ENCODE assay signal across 8 mouse cellular contexts in genomic region chr3:96104261-96105065, GRCm38 (mm10). TPM values are rescaled to one million over a fixed set of nuclear protein-coding genes. Genes with fewer than 3 reads are reported as not detected.
DNase-seq lines count a peak whose midpoint lies in the region; ATAC-seq and TF ChIP-seq lines count a peak whose summit lies in the region.

Otud7b (plus strand) TSS chr3:96104527.

- H3K9me3 ChIP-seq in ES-E14 (ENCODE audit: control insufficient read depth, insufficient read depth, low read depth, low read length): no peaks in the 10 kb centered on the region
- H3K9me3 ChIP-seq in forebrain, embryonic 16.5 days (ENCODE audit: control insufficient read depth, low read length): no peaks in the 10 kb centered on the region
- H3K9me3 ChIP-seq in lung, embryonic 15.5 days: no peaks in the 10 kb centered on the region

- under 1% methylated on average over 81 of the region's 84 CpGs for WGBS in forebrain, embryonic 16.5 days
- WGBS in lung, embryonic 15.5 days: under 1% methylated on average over 64 of the region's 84 CpGs

- in situ Hi-C loops in ES-E14 (cut with MboI; ENCODE audit: low sequenced_read_pairs in 2 of 2, unreplicated experiment in 2 of 2): no loop called here

- H3K4me3 ChIP-seq in ES-E14 (ENCODE audit: insufficient read depth in 1 of 2, low read depth in 1 of 2, low read length in 2 of 2, poor library complexity in 1 of 2, severe bottlenecking in 1 of 2): peak within 1 kb of the TSS; percentile 87 to 99
- peak within 1 kb of the TSS; percentile 88 for H3K4me3 ChIP-seq in forebrain, embryonic 16.5 days (replicated peaks; ENCODE audit: low read length)
- H3K4me3 ChIP-seq in lung, embryonic 15.5 days: peak within 1 kb of the TSS; percentile 95

- peak within 1 kb of the TSS; percentile 57; the same call in 1 of the 2 replicates for H3K27ac ChIP-seq in ES-E14 (ENCODE audit: insufficient read depth, low read depth, low read length, poor library complexity, severe bottlenecking)
- peak within 1 kb of the TSS; percentile 67; the same call in 1 of the 2 replicates for H3K27ac ChIP-seq in forebrain, embryonic 16.5 days (ENCODE audit: low read length)
- peak within 1 kb of the TSS; percentile 96 for H3K27ac ChIP-seq in lung, embryonic 15.5 days

- peak within 1 kb of the TSS; percentile 96 for H3K9ac ChIP-seq in ES-E14 (ENCODE audit: insufficient read depth, low read depth, low read length, poor library complexity, severe bottlenecking)
- peak within 1 kb of the TSS; percentile 92 for H3K9ac ChIP-seq in forebrain, embryonic 16.5 days (replicated peaks; ENCODE audit: low read depth, low read length)
- H3K9ac ChIP-seq in lung, embryonic 15.5 days: peak within 1 kb of the TSS; percentile 91

- peaks cover 4 to 9% of the 10 kb centered on the region in 2 experiments; a peak in 3 of 4 replicates for H3K4me1 ChIP-seq in ES-E14 (ENCODE audit: control insufficient read depth in 2 of 2, insufficient read depth in 2 of 2, low read length in 2 of 2, poor library complexity in 1 of 2)
- peaks cover 15% of the 10 kb centered on the region for H3K4me1 ChIP-seq in forebrain, embryonic 16.5 days (replicated peaks; ENCODE audit: control insufficient read depth, insufficient read depth, low read length)
- H3K4me1 ChIP-seq in lung, embryonic 15.5 days: peaks cover 35% of the 10 kb centered on the region

- no peaks in the 10 kb centered on the region for H3K36me3 ChIP-seq in ES-E14 (ENCODE audit: control insufficient read depth, insufficient read depth, low read length, poor library complexity, severe bottlenecking)
- no peaks in the 10 kb centered on the region for H3K36me3 ChIP-seq in forebrain, embryonic 16.5 days (ENCODE audit: control insufficient read depth, insufficient read depth)
- no peaks in the 10 kb centered on the region for H3K36me3 ChIP-seq in lung, embryonic 15.5 days

- peak; percentile 85 for ATAC-seq in forebrain, embryonic 16.5 days
- peak; percentile 92 for ATAC-seq in lung, embryonic 15.5 days (ENCODE audit: borderline replicate concordance, extremely low read depth, low FRiP score, low TSS enrichment)

- DNase-seq in ES-E14 (ENCODE audit: low read depth, low spot score): peak; percentile 59
- peak; percentile 85 for DNase-seq in cerebellum, adult 11-12 months
- peak; percentile 81 to 88 for DNase-seq in heart, postnatal 36 days
- DNase-seq in layer of hippocampus, adult 8-10 months (ENCODE audit: low spot score in 2 of 2): peak; percentile 55 to 59
- DNase-seq in ovary, adult 18-20 months (ENCODE audit: low spot score): peak; percentile 57
- peak; percentile 80 for DNase-seq in thymus, postnatal 0 days (ENCODE audit: low spot score)

- intact Hi-C loops in heart, postnatal 36 days (cut with DNase I): loop anchor here (2.0 kb wide), 1 partner anchor 46 kb away; the partner anchor contains the start of gene Vps45

- no peaks in the 10 kb centered on the region for H3K27me3 ChIP-seq in forebrain, embryonic 16.5 days (replicated peaks; ENCODE audit: control insufficient read depth, insufficient read depth, low read length)
- H3K27me3 ChIP-seq in lung, embryonic 15.5 days: no peaks in the 10 kb centered on the region

- peak within 1 kb of the TSS; percentile 58 for H3K4me2 ChIP-seq in forebrain, embryonic 16.5 days (ENCODE audit: low read length)
- H3K4me2 ChIP-seq in lung, embryonic 15.5 days: peak within 1 kb of the TSS; percentile 81

TF ChIP-seq in ES-E14, 5 proteins besides CTCF, POLR2A, EP300 and RAD21:
- no peak for TF ChIP-seq CHD2 (IDR thresholded peaks at IDR 0.05; ENCODE audit: low read depth, low read length)
- TF ChIP-seq HCFC1 (IDR thresholded peaks at IDR 0.05; ENCODE audit: borderline replicate concordance, insufficient read depth, low read length): peak; percentile 77

RNA-seq across cellular contexts. Expression of gene Otud7b, which starts in this region (rescaled TPM):
- total RNA-seq in ES-E14 (2012; rRNA removed): 17.6 and 23.2 TPM in 2 replicates
- polyA plus RNA-seq in forebrain, embryonic 16.5 days (2015; fragmentation: Nextera tagmentation; extraction: Ambion mirVana): 8.8 and 9.3 TPM in 2 replicates
- total RNA-seq in heart, postnatal 36 days (2021): 10 to 100 TPM; 56.7 to 67.6 TPM
- total RNA-seq in layer of hippocampus, adult 8-10 months (2022): 10 to 100 TPM; 38.1 to 40.1 (median 38.9) TPM
- 22.0 and 22.9 TPM in 2 replicates for polyA plus RNA-seq in lung, embryonic 15.5 days (2015; fragmentation: Nextera tagmentation; extraction: Ambion mirVana)
- 12.2 and 17.7 TPM in 2 replicates for polyA plus RNA-seq in thymus, postnatal 0 days (2015; fragmentation: Nextera tagmentation; extraction: Ambion mirVana)

Comparison
In these comparisons a context has a peak if more than half of its experiments do, and no peak if none do; other contexts are left out.
1. Peak in every context shown above with its lines: DNase-seq, ATAC-seq, H3K4me3 ChIP-seq and H3K27ac ChIP-seq.